Comparison of ENCODE assay signal across 7 mouse cellular contexts in the genomic region with DNA sequence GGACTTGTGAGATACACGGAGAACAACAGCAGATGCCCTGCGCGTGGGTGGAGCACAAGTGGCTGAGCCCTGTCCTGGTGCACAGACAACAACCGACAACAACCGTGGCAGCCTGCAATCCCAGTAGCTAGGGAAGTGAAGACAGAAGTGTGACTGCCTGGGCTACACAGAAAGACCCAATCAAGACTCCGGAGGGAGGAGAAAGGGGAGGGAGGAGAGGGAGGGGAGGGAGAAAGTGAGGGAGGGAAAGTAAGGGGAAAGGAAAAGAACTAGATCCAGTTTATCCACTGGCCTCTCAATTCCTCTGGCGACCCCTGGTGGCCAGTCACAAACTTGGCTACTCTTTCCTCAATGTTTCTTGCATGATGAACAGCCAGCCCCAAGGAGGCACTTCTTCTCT. TPM values are rescaled to one million over a fixed set of nuclear protein-coding genes. Genes with fewer than 3 reads are reported as not detected.
DNase-seq lines count a peak whose midpoint lies in the region; ATAC-seq lines count a peak whose summit lies in the region.

No protein-coding gene starts in this region.

- H3K4me3 ChIP-seq in limb, embryonic 10.5 days: peak overlapping the region; percentile 30
- H3K4me3 ChIP-seq in midbrain, embryonic 14.5 days (replicated peaks; ENCODE audit: low read depth, low read length): no peak overlapping the region

- ATAC-seq in granulocyte monocyte progenitor cell, adult 5-6 weeks (replicated peaks; ENCODE audit: poor library complexity, severe bottlenecking): peak; percentile 90
- ATAC-seq in midbrain, embryonic 14.5 days (ENCODE audit: low FRiP score, low TSS enrichment): peak; percentile 50; the same call in 1 of the 2 replicates

- peaks cover 38% of the 10 kb centered on the region for H3K4me1 ChIP-seq in limb, embryonic 10.5 days
- no peaks in the 10 kb centered on the region for H3K4me1 ChIP-seq in midbrain, embryonic 14.5 days (ENCODE audit: control insufficient read depth, insufficient read depth, low read length)

- no peaks in the 10 kb centered on the region for H3K27me3 ChIP-seq in limb, embryonic 10.5 days (ENCODE audit: low read depth, poor library complexity, severe bottlenecking)
- no peaks in the 10 kb centered on the region for H3K27me3 ChIP-seq in midbrain, embryonic 14.5 days (ENCODE audit: control insufficient read depth, insufficient read depth, low read length)

- WGBS in limb, embryonic 10.5 days: 14% methylated on average over 7 of the region's 7 CpGs
- 15% methylated on average over 7 of the region's 7 CpGs for WGBS in midbrain, embryonic 14.5 days

- H3K27ac ChIP-seq in limb, embryonic 10.5 days: peak overlapping the region; percentile 70
- no peak overlapping the region for H3K27ac ChIP-seq in midbrain, embryonic 14.5 days (replicated peaks; ENCODE audit: low read depth, low read length)

- H3K9me3 ChIP-seq in limb, embryonic 10.5 days (replicated peaks): no peaks in the 10 kb centered on the region
- H3K9me3 ChIP-seq in midbrain, embryonic 14.5 days (ENCODE audit: control insufficient read depth, low read length): no peaks in the 10 kb centered on the region

- no peaks in the 10 kb centered on the region for H3K36me3 ChIP-seq in limb, embryonic 10.5 days
- H3K36me3 ChIP-seq in midbrain, embryonic 14.5 days (ENCODE audit: control insufficient read depth, insufficient read depth, low read length): no peaks in the 10 kb centered on the region

- H3K4me2 ChIP-seq in midbrain, embryonic 14.5 days (ENCODE audit: low read length): no peak overlapping the region

- DNase-seq in adrenal gland, postnatal 14 days: peak; percentile 88
- peak; percentile 74 for DNase-seq in embryo, embryonic 11.5 days (ENCODE audit: low read depth, low spot score)
- peak; percentile 62 for DNase-seq in kidney, adult 11 months
- peak; percentile 92 for DNase-seq in limb, embryonic 10.5 days (ENCODE audit: low spot score)
- peak; percentile 88 for DNase-seq in midbrain, embryonic 14.5 days
- peak; percentile 54 to 84 for DNase-seq in spleen, postnatal 4 days (ENCODE audit: low spot score in 2 of 2)

- no peak overlapping the region for H3K9ac ChIP-seq in midbrain, embryonic 14.5 days (replicated peaks; ENCODE audit: low read length)

RNA-seq across cellular contexts. Expression of gene Cpvl, which starts 20.1 kb away (rescaled TPM):
- not detected in 2 replicates for total RNA-seq in adrenal gland, postnatal 14 days (2021)
- not detected in 2 replicates for total RNA-seq in granulocyte monocyte progenitor cell, adult 5-6 weeks (2014; fragmentation: Nextera tagmentation)
- total RNA-seq in granulocyte monocyte progenitor cell, adult 5-6 weeks (2017): not detected in 2 replicates
- 0.16 and 0.40 TPM in 2 replicates for polyA plus RNA-seq in limb, embryonic 10.5 days (2016; fragmentation: Nextera tagmentation; extraction: Ambion mirVana)
- polyA plus RNA-seq in midbrain, embryonic 14.5 days (2014; fragmentation: Nextera tagmentation; extraction: Ambion mirVana): 0.18 TPM in 1 of 2 replicates, not detected in the other
